Comparison of ENCODE assay signal across 7 mouse cellular contexts in the genomic region with DNA sequence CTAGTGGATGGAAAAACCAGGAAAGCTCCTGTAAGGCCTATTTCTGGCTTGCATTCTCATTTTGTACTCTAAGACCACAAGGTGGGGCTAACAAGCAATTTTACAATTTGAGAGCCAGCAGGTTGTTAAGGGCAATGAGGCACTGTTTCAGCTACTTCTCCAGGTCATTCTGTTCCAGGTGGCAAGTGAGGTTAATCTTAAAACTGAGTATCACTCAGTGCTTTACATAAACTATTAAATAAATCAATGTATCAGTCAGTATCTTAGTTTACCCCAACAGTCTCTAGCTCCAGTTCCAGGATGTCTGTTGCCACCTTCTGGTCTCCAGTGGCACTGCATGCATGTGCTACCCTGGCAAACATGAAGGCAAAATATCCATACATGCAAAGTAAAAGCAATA. TPM values are rescaled to one million over a fixed set of nuclear protein-coding genes. Genes with fewer than 3 reads are reported as not detected.
DNase-seq lines count a peak whose midpoint lies in the region; ATAC-seq and TF ChIP-seq lines count a peak whose summit lies in the region.

No protein-coding gene starts in this region.

- peak; percentile 65 for DNase-seq in urinary bladder, postnatal 14 days (ENCODE audit: low spot score)
- DNase-seq in urinary bladder, adult 2 months (ENCODE audit: low spot score), result no peak
- DNase-seq in adrenal gland, postnatal 10 days, result peak; percentile 71
- DNase-seq in forebrain, embryonic 14.5 days (ENCODE audit: low spot score), result peak; percentile 68
- peak; percentile 76 for DNase-seq in kidney, adult 9 months
- peak; percentile 74 for DNase-seq in liver, postnatal 0 days
- peak; percentile 23 for DNase-seq in right cerebral cortex, postnatal 25 days

- H3K4me2 ChIP-seq in forebrain, embryonic 14.5 days (ENCODE audit: low read length), result no peak overlapping the region
- H3K4me2 ChIP-seq in liver, postnatal 0 days (ENCODE audit: low read depth, low read length), result no peak overlapping the region

- H3K9ac ChIP-seq in forebrain, embryonic 14.5 days (ENCODE audit: low read length), result no peak overlapping the region
- H3K9ac ChIP-seq in liver, postnatal 0 days (replicated peaks), result no peak overlapping the region

- TF ChIP-seq EP300 in liver, postnatal 0 days (IDR thresholded peaks at IDR 0.05; ENCODE audit: low read depth), result no peak

- TF ChIP-seq CTCF in liver, postnatal 0 days (IDR thresholded peaks at IDR 0.05; ENCODE audit: low read depth), result peak; percentile 85

- no peak overlapping the region for H3K27ac ChIP-seq in forebrain, embryonic 14.5 days (ENCODE audit: low read depth, low read length)
- H3K27ac ChIP-seq in liver, postnatal 0 days (ENCODE audit: low read depth), result no peak overlapping the region

- no peaks in the 10 kb centered on the region for H3K4me1 ChIP-seq in forebrain, embryonic 14.5 days (ENCODE audit: control insufficient read depth, insufficient read depth, low read length)
- peaks cover 3% of the 10 kb centered on the region; the same call in 1 of the 2 replicates for H3K4me1 ChIP-seq in liver, postnatal 0 days (ENCODE audit: insufficient read depth)

- no peaks in the 10 kb centered on the region for H3K9me3 ChIP-seq in forebrain, embryonic 14.5 days (replicated peaks; ENCODE audit: control insufficient read depth, low read length)
- no peaks in the 10 kb centered on the region for H3K9me3 ChIP-seq in liver, postnatal 0 days (ENCODE audit: low read length)

- ATAC-seq in forebrain, embryonic 14.5 days, result no peak
- ATAC-seq in liver, postnatal 0 days, result peak; percentile 54

- no peak overlapping the region for H3K4me3 ChIP-seq in forebrain, embryonic 14.5 days (ENCODE audit: low read depth, low read length)
- H3K4me3 ChIP-seq in liver, postnatal 0 days (ENCODE audit: low read depth, low read length), result no peak overlapping the region

- no peaks in the 10 kb centered on the region for H3K36me3 ChIP-seq in forebrain, embryonic 14.5 days (ENCODE audit: control insufficient read depth, insufficient read depth, low read length)
- no peaks in the 10 kb centered on the region for H3K36me3 ChIP-seq in liver, postnatal 0 days (replicated peaks; ENCODE audit: insufficient read depth, low read length)

- H3K27me3 ChIP-seq in forebrain, embryonic 14.5 days (replicated peaks; ENCODE audit: control insufficient read depth, insufficient read depth, low read length), result no peaks in the 10 kb centered on the region
- no peaks in the 10 kb centered on the region for H3K27me3 ChIP-seq in liver, postnatal 0 days (ENCODE audit: insufficient read depth, low read length)

RNA-seq across cellular contexts. Expression of gene H2-M10.6, which starts 12.0 kb away (rescaled TPM):
- polyA plus RNA-seq in urinary bladder, adult 2 months (2012; rRNA removed), result not detected in 2 replicates
- not detected for total RNA-seq in adrenal gland, postnatal 10 days (2021)
- not detected in 2 replicates for polyA plus RNA-seq in forebrain, embryonic 14.5 days (2014; fragmentation: Nextera tagmentation; extraction: Ambion mirVana)
- polyA plus RNA-seq in liver, postnatal 0 days (2015; fragmentation: Nextera tagmentation; extraction: Ambion mirVana), result not detected in 2 replicates

RNA-seq across cellular contexts. Expression of gene Trim26, which starts 12.9 kb away (rescaled TPM):
- 39.4 and 47.1 TPM in 2 replicates for polyA plus RNA-seq in urinary bladder, adult 2 months (2012; rRNA removed)
- total RNA-seq in adrenal gland, postnatal 10 days (2021), result 10 to 100 TPM; 43.1 to 49.5 TPM
- polyA plus RNA-seq in forebrain, embryonic 14.5 days (2014; fragmentation: Nextera tagmentation; extraction: Ambion mirVana), result 21.7 and 23.3 TPM in 2 replicates
- 16.8 and 19.1 TPM in 2 replicates for polyA plus RNA-seq in liver, postnatal 0 days (2015; fragmentation: Nextera tagmentation; extraction: Ambion mirVana)

RNA-seq across cellular contexts. Expression of gene Trim15, which starts 43.0 kb away (rescaled TPM):
- 0.03 TPM in 1 of 2 replicates, not detected in the other for polyA plus RNA-seq in urinary bladder, adult 2 months (2012; rRNA removed)
- total RNA-seq in adrenal gland, postnatal 10 days (2021), result not detected
- polyA plus RNA-seq in forebrain, embryonic 14.5 days (2014; fragmentation: Nextera tagmentation; extraction: Ambion mirVana), result 0.48 and 0.49 TPM in 2 replicates
- polyA plus RNA-seq in liver, postnatal 0 days (2015; fragmentation: Nextera tagmentation; extraction: Ambion mirVana), result 0.12 TPM in 1 of 2 replicates, not detected in the other

RNA-seq across cellular contexts. Expression of gene Trim10, which starts 45.4 kb away (rescaled TPM):
- 0.07 TPM in 2 replicates for polyA plus RNA-seq in urinary bladder, adult 2 months (2012; rRNA removed)
- total RNA-seq in adrenal gland, postnatal 10 days (2021), result 1 to 10 TPM; 2.1 to 5.4 TPM
- polyA plus RNA-seq in forebrain, embryonic 14.5 days (2014; fragmentation: Nextera tagmentation; extraction: Ambion mirVana), result 1.1 and 2.1 TPM in 2 replicates
- 85.7 and 86.7 TPM in 2 replicates for polyA plus RNA-seq in liver, postnatal 0 days (2015; fragmentation: Nextera tagmentation; extraction: Ambion mirVana)

RNA-seq across cellular contexts. Expression of gene H2-M10.5, which starts 51.3 kb away (rescaled TPM):
- not detected in 2 replicates for polyA plus RNA-seq in urinary bladder, adult 2 months (2012; rRNA removed)
- not detected for total RNA-seq in adrenal gland, postnatal 10 days (2021)
- not detected in 2 replicates for polyA plus RNA-seq in forebrain, embryonic 14.5 days (2014; fragmentation: Nextera tagmentation; extraction: Ambion mirVana)
- polyA plus RNA-seq in liver, postnatal 0 days (2015; fragmentation: Nextera tagmentation; extraction: Ambion mirVana), result not detected in 2 replicates
